Mouse (Mus musculus) neural tube, embryonic 14.5 days (tissue): ENCODE data around the gene Ttll5. TPM values are rescaled to one million over a fixed set of nuclear protein-coding genes. Genes with fewer than 3 reads are reported as not detected.
A peak's percentile ranks its signal among the peaks of the same experiment; 100 is the strongest.

Source experiments
- ATAC-seq: fragments of 200-750 bp; cut with Nextera tagmentation; 2 replicates; pipeline ENCODE4 v1.8.0; 2017; ENCODE audit warnings: low read depth, mild to moderate bottlenecking, moderate TSS enrichment, moderate library complexity
- H3K27ac ChIP-seq: fragments of 300-500 bp; sonication (generic); 2 replicates; pipeline ENCODE4 v1.5.1; 2014; ENCODE audit warnings: low read depth, mild to moderate bottlenecking, control low read depth, low read length, moderate library complexity, mixed read lengths
- H3K27me3 ChIP-seq: fragments of 300-500 bp; sonication (generic); 2 replicates; pipeline ENCODE4 v1.6.1; 2014; ENCODE audit warnings: low read length; ENCODE audit not compliant: control insufficient read depth, insufficient read depth
- H3K36me3 ChIP-seq: fragments of 300-500 bp; sonication (generic); 2 replicates; pipeline ENCODE4 v1.6.1; 2014; ENCODE audit warnings: low read length, mixed read lengths; ENCODE audit not compliant: control insufficient read depth, insufficient read depth
- H3K4me1 ChIP-seq: fragments of 300-500 bp; sonication (generic); 2 replicates; pipeline ENCODE4 v1.6.1; 2014; ENCODE audit warnings: low read length; ENCODE audit not compliant: control insufficient read depth, insufficient read depth
- H3K4me2 ChIP-seq: fragments of 300-500 bp; sonication (generic); 2 replicates; pipeline ENCODE4 v1.6.1; 2014; ENCODE audit warnings: mild to moderate bottlenecking, low read depth, low read length, control low read depth
- H3K4me3 ChIP-seq: fragments of 300-500 bp; sonication (generic); 2 replicates; pipeline ENCODE4 v1.5.1; 2014; ENCODE audit warnings: low read depth, low read length, control low read depth, mixed read lengths
- H3K9ac ChIP-seq: fragments of 300-500 bp; sonication (generic); replicated peaks from 2 replicates; pipeline ENCODE4 v1.6.1; 2014; ENCODE audit warnings: low read depth, mild to moderate bottlenecking, control low read depth, low read length, mixed read lengths
- H3K9me3 ChIP-seq: fragments of 300-500 bp; sonication (generic); 2 replicates; pipeline ENCODE4 v1.6.1; 2016; ENCODE audit warnings: low read length; ENCODE audit not compliant: control insufficient read depth
- WGBS: fragments of 180-500 bp; shearing (Covaris S2); extraction: QIAGEN DNeasy Blood & Tissue Kit; methylation state at CpG from one replicate; pipeline ENCODE4 v1.1.7; 2014; 5-methylcytosine and 5-hydroxymethylcytosine counted together
- polyA plus RNA-seq: library from polyadenylated mRNA; unstranded; fragments of >200 nt; fragmentation: Nextera tagmentation; extraction: Ambion mirVana; gene quantifications from 2 replicates; pipeline ENCODE4 v1.2.1, GENCODE M21; 2014

Ttll5 gene
- polyA plus RNA-seq, 1 experiment from 2014 or later: 18.0 TPM

- ATAC-seq: no peak
- Histone ChIP-seq H3K9me3 (no peaks in the 10 kb centered on the region), H3K27me3 (no peaks in the 10 kb centered on the region), H3K27ac (no peak overlapping the region), H3K4me1 (no peaks in the 10 kb centered on the region), H3K4me3 (no peak overlapping the region), H3K4me2 (no peak overlapping the region), H3K9ac (no peak overlapping the region), H3K36me3 (no peaks in the 10 kb centered on the region)
- 76% methylated on average over 1 of the region's 1 CpGs for WGBS
Observed at GRCm38 (mm10) chr12:85795551-85795950, 28.9 kb upstream of the Ttll5 start.

GRCm38 (mm10) chr12:85800031-85800430, 24.4 kb upstream of the Ttll5 start:
- no peak overlapping the region for H3K27ac ChIP-seq
- no peak overlapping the region for H3K4me3 ChIP-seq
- no peak overlapping the region for H3K9ac ChIP-seq
- no peak for ATAC-seq
- no peaks in the 10 kb centered on the region for H3K36me3 ChIP-seq
- H3K4me2 ChIP-seq: no peak overlapping the region
- no peaks in the 10 kb centered on the region for H3K27me3 ChIP-seq
- H3K4me1 ChIP-seq: no peaks in the 10 kb centered on the region
- no peaks in the 10 kb centered on the region for H3K9me3 ChIP-seq
- whole genome bisulfite sequencing: 57% methylated on average over 9 of the region's 9 CpGs

- Histone ChIP-seq H3K27me3 (no peaks in the 10 kb centered on the region), H3K4me3 (no peak overlapping the region), H3K4me1 (no peaks in the 10 kb centered on the region), H3K4me2 (no peak overlapping the region), H3K36me3 (peaks cover 10% of the 10 kb centered on the region; the same call in 1 of the 2 replicates), H3K27ac (no peak overlapping the region), H3K9ac (no peak overlapping the region), H3K9me3 (no peaks in the 10 kb centered on the region)
- ATAC-seq: no peak
- 66% methylated on average over 6 of the region's 6 CpGs for WGBS
Observed at GRCm38 (mm10) chr12:85809726-85810125, 14.7 kb upstream of the Ttll5 start.

- ATAC-seq: no peak
- H3K9ac ChIP-seq: no peak overlapping the region
Observed at GRCm38 (mm10) chr12:85810959-85811358, 13.5 kb upstream of the Ttll5 start.

GRCm38 (mm10) chr12:85811676-85812075, 12.8 kb upstream of the Ttll5 start:
- no peak for ATAC-seq
- Histone ChIP-seq H3K27me3 (no peaks in the 10 kb centered on the region), H3K9ac (no peak overlapping the region), H3K4me1 (no peaks in the 10 kb centered on the region), H3K4me2 (no peak overlapping the region), H3K4me3 (no peak overlapping the region), H3K36me3 (peaks cover 18% of the 10 kb centered on the region), H3K27ac (no peak overlapping the region), H3K9me3 (no peaks in the 10 kb centered on the region)
- WGBS: 96% methylated on average over 4 of the region's 4 CpGs

More at GRCm38 (mm10) chr12:85810959-85811358, 13.5 kb upstream of the Ttll5 start:
- Histone ChIP-seq H3K9me3 (no peaks in the 10 kb centered on the region), H3K27me3 (no peaks in the 10 kb centered on the region), H3K4me2 (no peak overlapping the region), H3K4me1 (no peaks in the 10 kb centered on the region), H3K27ac (no peak overlapping the region), H3K36me3 (peaks cover 15% of the 10 kb centered on the region), H3K4me3 (no peak overlapping the region)

GRCm38 (mm10) chr12:85813599-85813998, 10.9 kb upstream of the Ttll5 start:
- no peak overlapping the region for H3K4me2 ChIP-seq
- H3K36me3 ChIP-seq: peaks cover 23% of the 10 kb centered on the region
- no peak overlapping the region for H3K4me3 ChIP-seq
- no peak overlapping the region for H3K9ac ChIP-seq
- H3K9me3 ChIP-seq: no peaks in the 10 kb centered on the region
- H3K27ac ChIP-seq: no peak overlapping the region
- H3K4me1 ChIP-seq: no peaks in the 10 kb centered on the region
- no peaks in the 10 kb centered on the region for H3K27me3 ChIP-seq
- 76% methylated on average over 2 of the region's 2 CpGs for WGBS
- ATAC-seq: no peak; the same call in 1 of the 2 replicates

- no peak for ATAC-seq
- no peaks in the 10 kb centered on the region for H3K9me3 ChIP-seq
- no peak overlapping the region for H3K4me2 ChIP-seq
- WGBS: 78% methylated on average over 9 of the region's 9 CpGs
- H3K36me3 ChIP-seq: peaks cover 16% of the 10 kb centered on the region
- H3K27me3 ChIP-seq: no peaks in the 10 kb centered on the region
- H3K9ac ChIP-seq: no peak overlapping the region
- H3K4me3 ChIP-seq: no peak overlapping the region
- H3K4me1 ChIP-seq: peaks cover 9% of the 10 kb centered on the region; the same call in 1 of the 2 replicates
- no peak overlapping the region for H3K27ac ChIP-seq
Observed at GRCm38 (mm10) chr12:85822051-85822450, 2.4 kb upstream of the Ttll5 start.

- peak overlapping the region; percentile 66 for H3K9ac ChIP-seq
- 12% methylated on average over 8 of the region's 8 CpGs for WGBS
Observed at GRCm38 (mm10) chr12:85825361-85825760, 902 bp downstream of the Ttll5 start.

GRCm38 (mm10) chr12:85825822-85826221, 1.4 kb downstream of the Ttll5 start:
- H3K4me2 ChIP-seq: no peak overlapping the region
- no peak overlapping the region for H3K27ac ChIP-seq
- peaks cover 9% of the 10 kb centered on the region; the same call in 1 of the 2 replicates for H3K4me1 ChIP-seq
- H3K9ac ChIP-seq: no peak overlapping the region
- no peaks in the 10 kb centered on the region for H3K9me3 ChIP-seq
- H3K27me3 ChIP-seq: no peaks in the 10 kb centered on the region
- no peak overlapping the region for H3K4me3 ChIP-seq
- H3K36me3 ChIP-seq: peaks cover 7% of the 10 kb centered on the region; the same call in 1 of the 2 replicates
- 77% methylated on average over 2 of the region's 2 CpGs for WGBS
- ATAC-seq: no peak

More at GRCm38 (mm10) chr12:85825361-85825760, 902 bp downstream of the Ttll5 start:
- Histone ChIP-seq H3K9me3 (no peaks in the 10 kb centered on the region), H3K4me3 (peak overlapping the region; percentile 58), H3K36me3 (peaks cover 7% of the 10 kb centered on the region; the same call in 1 of the 2 replicates), H3K4me1 (peaks cover 9% of the 10 kb centered on the region; the same call in 1 of the 2 replicates), H3K4me2 (peak overlapping the region; percentile 70), H3K27ac (peak overlapping the region; percentile 92), H3K27me3 (no peaks in the 10 kb centered on the region)
- ATAC-seq: no peak
